Mouse (Mus musculus): Measurements from ENCODE around the gene Bcas3.

The Bcas3 gene

GRCm38 (mm10) chr11:85352539-85353380 lies at the start of gene Bcas3:
Gene Bcas3 (plus strand): TSS chr11:85353167.
- peak; percentile 100 for DNase-seq

- peak; percentile 58 for DNase-seq
Observed at GRCm38 (mm10) chr11:85306577-85307260, 46.2 kb upstream of the Bcas3 start.

- peak; percentile 88 for DNase-seq
Observed at GRCm38 (mm10) chr11:85308799-85309198, 44.2 kb upstream of the Bcas3 start.

- DNase-seq, result no peak
Observed at GRCm38 (mm10) chr11:85310407-85310712, 42.6 kb upstream of the Bcas3 start.

- peak; percentile 100 for DNase-seq
Observed at GRCm38 (mm10) chr11:85310713-85311574, 42.0 kb upstream of the Bcas3 start, which contains the start of gene Ppm1d. Gene Ppm1d (plus strand): TSS chr11:85311244.

GRCm38 (mm10) chr11:85311645-85312490 lies 41.1 kb upstream of the Bcas3 start:
- DNase-seq, result peak; percentile 96

GRCm38 (mm10) chr11:85312818-85313217 lies 40.1 kb upstream of the Bcas3 start:
- peak; percentile 98 for DNase-seq

- peak; percentile 81 for DNase-seq
Observed at GRCm38 (mm10) chr11:85313361-85313760, 39.6 kb upstream of the Bcas3 start.

GRCm38 (mm10) chr11:85323567-85324330 lies 29.2 kb upstream of the Bcas3 start:
- DNase-seq, result no peak

GRCm38 (mm10) chr11:85328717-85329116 lies 24.2 kb upstream of the Bcas3 start:
- peak; percentile 73 for DNase-seq

GRCm38 (mm10) chr11:85329167-85329894 lies 23.6 kb upstream of the Bcas3 start:
- DNase-seq, result peak; percentile 92

- peak; percentile 91 for DNase-seq
Observed at GRCm38 (mm10) chr11:85334778-85335177, 18.2 kb upstream of the Bcas3 start.

- peak; percentile 80 for DNase-seq
Observed at GRCm38 (mm10) chr11:85339173-85339831, 13.7 kb upstream of the Bcas3 start.

- peak; percentile 46 for DNase-seq
Observed at GRCm38 (mm10) chr11:85340070-85340616, 12.8 kb upstream of the Bcas3 start.

- DNase-seq, result no peak
Observed at GRCm38 (mm10) chr11:85353819-85354218, 852 bp downstream of the Bcas3 start.

GRCm38 (mm10) chr11:85359641-85360040 lies 6.7 kb downstream of the Bcas3 start:
- no peak for DNase-seq

- no peak for DNase-seq
Observed at GRCm38 (mm10) chr11:85361621-85362020, 8.7 kb downstream of the Bcas3 start.

GRCm38 (mm10) chr11:85366168-85366567 lies 13.2 kb downstream of the Bcas3 start:
- no peak for DNase-seq

GRCm38 (mm10) chr11:85367823-85368222 lies 14.9 kb downstream of the Bcas3 start:
- peak; percentile 91 for DNase-seq

GRCm38 (mm10) chr11:85379091-85379490 lies 26.1 kb downstream of the Bcas3 start:
- DNase-seq, result peak; percentile 30

Measured in heart, adult 11 months (tissue).